Mouse (Mus musculus): ENCODE measurements around the gene Kremen2. TPM values are rescaled to one million over a fixed set of nuclear protein-coding genes. Genes with fewer than 3 reads are reported as not detected.

Gene Kremen2
- polyA plus RNA-seq, 1 experiment from 2014 or later = 2.8 TPM

GRCm38 (mm10) chr17:23749400-23750191 lies 4.0 kb upstream of the Kremen2 start:
- peaks cover 24% of the 10 kb centered on the region; the same call in 1 of the 2 replicates for H3K36me3 ChIP-seq (ENCODE audit: control insufficient read depth, insufficient read depth)
- H3K4me2 ChIP-seq (replicated peaks; ENCODE audit: low read depth) = peak overlapping the region; percentile 53
- TF ChIP-seq CTCF (IDR thresholded peaks at IDR 0.05; ENCODE audit: low read depth) = no peak
- 85% methylated on average over 10 of the region's 11 CpGs for WGBS
- H3K27me3 ChIP-seq (replicated peaks; ENCODE audit: control insufficient read depth, insufficient read depth, low read length) = peaks cover 14% of the 10 kb centered on the region
- peak overlapping the region; percentile 76 for H3K27ac ChIP-seq (ENCODE audit: low read depth, low read length)
- 0 out of 2 replicates have a peak overlapping the region, but pooled peaks have one; percentile 7 for H3K9ac ChIP-seq (ENCODE audit: low read depth, low read length)
- peak; percentile 6; the same call in 1 of the 2 replicates for ATAC-seq
- H3K9me3 ChIP-seq (ENCODE audit: control insufficient read depth) = no peaks in the 10 kb centered on the region
- peak overlapping the region; percentile 13 for H3K4me3 ChIP-seq (ENCODE audit: low read depth, low read length)
- no peaks in the 10 kb centered on the region; the same call in 1 of the 2 replicates for H3K4me1 ChIP-seq (replicated peaks; ENCODE audit: control insufficient read depth, insufficient read depth, low read length)

GRCm38 (mm10) chr17:23748631-23749391 lies 3.2 kb upstream of the Kremen2 start:
- H3K9me3 ChIP-seq (ENCODE audit: control insufficient read depth) = no peaks in the 10 kb centered on the region
- ATAC-seq = peak; percentile 77
- H3K36me3 ChIP-seq (ENCODE audit: control insufficient read depth, insufficient read depth) = peaks cover 24% of the 10 kb centered on the region; the same call in 1 of the 2 replicates
- TF ChIP-seq CTCF (IDR thresholded peaks at IDR 0.05; ENCODE audit: low read depth) = peak; percentile 92
- 24% methylated on average over 10 of the region's 10 CpGs for WGBS
- H3K27ac ChIP-seq (ENCODE audit: low read depth, low read length) = no peak overlapping the region
- peak overlapping the region; percentile 53 for H3K4me2 ChIP-seq (replicated peaks; ENCODE audit: low read depth)
- H3K4me1 ChIP-seq (replicated peaks; ENCODE audit: control insufficient read depth, insufficient read depth, low read length) = no peaks in the 10 kb centered on the region; the same call in 1 of the 2 replicates
- peak overlapping the region; percentile 13 for H3K4me3 ChIP-seq (ENCODE audit: low read depth, low read length)
- H3K9ac ChIP-seq (ENCODE audit: low read depth, low read length) = no peak overlapping the region
- H3K27me3 ChIP-seq (replicated peaks; ENCODE audit: control insufficient read depth, insufficient read depth, low read length) = peaks cover 19% of the 10 kb centered on the region

GRCm38 (mm10) chr17:23748026-23748425 lies 2.4 kb upstream of the Kremen2 start:
- Histone ChIP-seq H3K9ac (ENCODE audit: low read depth, low read length) (no peak overlapping the region), H3K9me3 (ENCODE audit: control insufficient read depth) (no peaks in the 10 kb centered on the region), H3K4me3 (ENCODE audit: low read depth, low read length) (no peak overlapping the region), H3K4me1 (replicated peaks; ENCODE audit: control insufficient read depth, insufficient read depth, low read length) (no peaks in the 10 kb centered on the region; the same call in 1 of the 2 replicates), H3K27me3 (replicated peaks; ENCODE audit: control insufficient read depth, insufficient read depth, low read length) (peaks cover 25% of the 10 kb centered on the region), H3K36me3 (ENCODE audit: control insufficient read depth, insufficient read depth) (peaks cover 17% of the 10 kb centered on the region; the same call in 1 of the 2 replicates), H3K27ac (ENCODE audit: low read depth, low read length) (no peak overlapping the region), H3K4me2 (replicated peaks; ENCODE audit: low read depth) (no peak overlapping the region)
- WGBS = 26% methylated on average over 6 of the region's 6 CpGs
- ATAC-seq = no peak
- TF ChIP-seq CTCF (IDR thresholded peaks at IDR 0.05; ENCODE audit: low read depth) = no peak

- Histone ChIP-seq H3K4me3 (ENCODE audit: low read depth, low read length) (no peak overlapping the region), H3K27ac (ENCODE audit: low read depth, low read length) (no peak overlapping the region), H3K9me3 (ENCODE audit: control insufficient read depth) (no peaks in the 10 kb centered on the region), H3K4me1 (replicated peaks; ENCODE audit: control insufficient read depth, insufficient read depth, low read length) (no peaks in the 10 kb centered on the region; the same call in 1 of the 2 replicates), H3K4me2 (replicated peaks; ENCODE audit: low read depth) (no peak overlapping the region), H3K27me3 (replicated peaks; ENCODE audit: control insufficient read depth, insufficient read depth, low read length) (peaks cover 30% of the 10 kb centered on the region), H3K36me3 (ENCODE audit: control insufficient read depth, insufficient read depth) (peaks cover 11% of the 10 kb centered on the region; the same call in 1 of the 2 replicates), H3K9ac (ENCODE audit: low read depth, low read length) (no peak overlapping the region)
- WGBS = 77% methylated on average over 3 of the region's 3 CpGs
- no peak for ATAC-seq
- TF ChIP-seq CTCF (IDR thresholded peaks at IDR 0.05; ENCODE audit: low read depth) = no peak
These were observed 1.8 kb upstream of the Kremen2 start for GRCm38 (mm10) chr17:23747471-23747870.

- 76% methylated on average over 3 of the region's 3 CpGs for WGBS
- H3K27me3 ChIP-seq (replicated peaks; ENCODE audit: control insufficient read depth, insufficient read depth, low read length) = peaks cover 37% of the 10 kb centered on the region
- H3K9ac ChIP-seq (ENCODE audit: low read depth, low read length) = no peak overlapping the region
These were observed 1.1 kb upstream of the Kremen2 start for GRCm38 (mm10) chr17:23746767-23747166.

GRCm38 (mm10) chr17:23746311-23746710 lies 678 bp upstream of the Kremen2 start:
- no peak for ATAC-seq
- Histone ChIP-seq H3K4me1 (replicated peaks; ENCODE audit: control insufficient read depth, insufficient read depth, low read length) (peaks cover 4% of the 10 kb centered on the region; the same call in 1 of the 2 replicates), H3K9me3 (ENCODE audit: control insufficient read depth) (no peaks in the 10 kb centered on the region), H3K9ac (ENCODE audit: low read depth, low read length) (no peak overlapping the region), H3K4me2 (replicated peaks; ENCODE audit: low read depth) (peak overlapping the region; percentile 68), H3K27me3 (replicated peaks; ENCODE audit: control insufficient read depth, insufficient read depth, low read length) (peaks cover 42% of the 10 kb centered on the region), H3K27ac (ENCODE audit: low read depth, low read length) (no peak overlapping the region), H3K36me3 (ENCODE audit: control insufficient read depth, insufficient read depth) (peaks cover 4% of the 10 kb centered on the region; the same call in 1 of the 2 replicates), H3K4me3 (ENCODE audit: low read depth, low read length) (peak overlapping the region; percentile 29)
- 19% methylated on average over 12 of the region's 12 CpGs for WGBS
- peak; percentile 56 for TF ChIP-seq CTCF (IDR thresholded peaks at IDR 0.05; ENCODE audit: low read depth)

More at GRCm38 (mm10) chr17:23746767-23747166, 1.1 kb upstream of the Kremen2 start:
- ATAC-seq = no peak
- no peak for TF ChIP-seq CTCF (IDR thresholded peaks at IDR 0.05; ENCODE audit: low read depth)
- H3K36me3 ChIP-seq (ENCODE audit: control insufficient read depth, insufficient read depth) = peaks cover 9% of the 10 kb centered on the region; the same call in 1 of the 2 replicates
- H3K4me3 ChIP-seq (ENCODE audit: low read depth, low read length) = no peak overlapping the region
- no peak overlapping the region for H3K4me2 ChIP-seq (replicated peaks; ENCODE audit: low read depth)
- H3K9me3 ChIP-seq (ENCODE audit: control insufficient read depth) = no peaks in the 10 kb centered on the region
- peaks cover 4% of the 10 kb centered on the region; the same call in 1 of the 2 replicates for H3K4me1 ChIP-seq (replicated peaks; ENCODE audit: control insufficient read depth, insufficient read depth, low read length)
- no peak overlapping the region for H3K27ac ChIP-seq (ENCODE audit: low read depth, low read length)
